Mouse (Mus musculus): ENCODE measurements at regions not wholly inside any gene's neighbourhood (a gene's known extent, or its start where the extent isn't known, plus 50 kb on each side); places are given as distances from the start of the nearest gene placed in this dataset.
"Not testable (repeated sequence)": the region's sequence is repeated elsewhere in the genome, so short reads cannot be mapped to it uniquely, and the experiment has no call there.

DNA sequence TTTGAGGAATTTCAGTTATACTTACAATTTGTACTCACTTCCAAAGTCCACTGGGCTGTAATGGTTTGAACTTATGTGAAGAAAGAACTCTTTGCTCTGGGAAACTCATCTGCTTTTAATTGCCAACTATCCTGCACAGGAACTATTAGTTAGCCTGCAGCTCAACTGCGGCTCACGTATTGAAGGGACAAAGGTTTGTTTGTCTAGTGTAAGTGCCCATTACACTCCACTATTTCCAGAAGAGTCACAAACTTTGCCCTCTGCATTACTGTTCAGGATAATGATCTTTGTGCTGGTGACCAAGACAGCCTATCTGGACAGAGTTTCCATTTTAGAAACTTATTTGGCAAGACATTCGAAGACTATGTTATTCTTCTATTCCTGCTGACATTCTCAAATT, 74.5 kb downstream of the Slc10a2 start:
- DNase-seq (ENCODE audit: low spot score), result peak; percentile 45

DNA sequence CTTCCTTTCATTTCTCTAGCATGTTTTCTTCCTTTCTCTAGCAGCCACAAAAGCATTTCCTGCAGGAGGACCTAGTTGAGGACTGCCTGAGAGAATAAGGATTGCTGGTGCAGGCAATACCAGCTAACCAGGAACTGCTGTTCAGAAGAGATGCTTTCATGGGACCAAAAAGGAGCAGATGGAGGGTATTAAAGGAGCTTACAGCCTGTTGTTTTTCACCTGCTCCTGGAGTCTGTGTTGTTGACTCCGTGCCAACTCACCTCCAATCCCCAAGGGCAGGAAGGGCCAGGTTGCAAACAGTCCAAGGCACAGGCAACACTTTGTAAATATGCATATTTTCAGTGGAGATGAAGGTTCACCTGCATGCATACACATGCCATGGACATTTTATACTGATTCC, 92.8 kb downstream of the Slc10a2 start:
- no peak for DNase-seq (ENCODE audit: low spot score)

GRCm38 (mm10) chr8:5011771-5012170, 93.4 kb downstream of the Slc10a2 start:
- DNase-seq (ENCODE audit: low spot score), result no peak

DNA sequence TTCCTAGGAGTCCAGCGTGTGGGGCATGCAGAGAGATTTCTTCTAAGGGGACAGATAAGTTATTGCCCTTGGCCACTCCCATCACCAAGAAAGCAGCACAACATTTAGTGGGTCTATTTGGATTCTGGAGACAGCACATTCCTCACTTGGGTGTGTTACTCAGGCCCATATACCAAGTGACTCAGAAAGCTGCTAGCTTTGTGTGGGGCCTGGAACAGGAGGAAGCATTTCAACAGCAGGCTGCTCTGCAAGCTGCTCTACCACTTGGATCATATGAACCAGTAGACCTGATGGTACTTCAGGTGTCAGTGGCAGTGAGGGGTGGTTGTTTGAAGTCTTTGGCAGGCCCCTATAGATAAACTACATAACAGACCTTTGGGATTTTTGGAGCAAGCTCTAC, 101.8 kb downstream of the Slc10a2 start:
- not testable (repeated sequence) for DNase-seq (ENCODE audit: low spot score)

Data from embryo, embryonic 10 days (tissue).